Mouse (Mus musculus): ENCODE measurements around the gene Cacna1c.
"Not testable (repeated sequence)": the region's sequence is repeated elsewhere in the genome, so short reads cannot be mapped to it uniquely, and the experiment has no call there.

The Cacna1c gene

DNA sequence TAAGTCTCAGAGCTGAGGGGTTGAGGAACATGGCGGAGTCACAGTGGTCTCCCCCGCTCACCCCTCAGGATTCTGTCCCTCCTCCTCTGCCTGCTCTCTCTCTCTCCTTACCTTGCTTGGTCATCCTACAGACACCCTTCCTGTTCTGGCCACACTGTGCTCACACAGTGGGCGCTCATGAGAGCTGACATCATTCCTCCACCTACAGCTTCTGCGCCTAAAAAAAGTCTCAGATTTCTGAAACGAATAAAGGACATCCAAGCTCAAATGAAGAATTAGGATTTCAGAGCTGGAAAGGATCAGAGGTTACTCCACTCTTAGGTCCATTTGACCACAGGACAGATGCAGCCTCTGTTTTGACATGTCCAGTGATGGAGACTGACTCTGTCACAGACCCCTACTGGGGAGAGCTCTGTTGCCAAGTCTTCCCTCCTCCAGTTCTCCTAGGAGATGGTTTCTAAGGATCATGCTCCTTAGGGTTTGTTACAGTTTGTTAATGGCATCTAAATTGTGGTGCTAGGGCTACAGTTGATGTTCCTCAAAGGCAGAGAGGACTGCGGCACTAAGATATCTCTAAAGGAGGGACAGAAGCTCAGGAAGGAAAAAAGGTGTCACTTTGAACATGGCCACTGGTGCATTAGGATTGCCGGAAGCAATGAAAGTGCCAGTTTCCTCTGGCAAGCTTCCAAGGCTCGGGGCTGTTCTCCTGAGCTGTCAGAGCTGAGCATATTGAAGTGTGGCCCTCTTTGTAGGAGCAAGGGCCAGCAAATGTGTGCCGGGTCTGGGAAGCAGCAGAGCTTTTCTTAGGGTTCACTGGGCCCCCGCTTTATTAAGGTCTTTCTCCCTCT is 601.2 kb downstream of the Cacna1c start:
- DNase-seq (ENCODE audit: low read depth, low spot score): no peak

DNA sequence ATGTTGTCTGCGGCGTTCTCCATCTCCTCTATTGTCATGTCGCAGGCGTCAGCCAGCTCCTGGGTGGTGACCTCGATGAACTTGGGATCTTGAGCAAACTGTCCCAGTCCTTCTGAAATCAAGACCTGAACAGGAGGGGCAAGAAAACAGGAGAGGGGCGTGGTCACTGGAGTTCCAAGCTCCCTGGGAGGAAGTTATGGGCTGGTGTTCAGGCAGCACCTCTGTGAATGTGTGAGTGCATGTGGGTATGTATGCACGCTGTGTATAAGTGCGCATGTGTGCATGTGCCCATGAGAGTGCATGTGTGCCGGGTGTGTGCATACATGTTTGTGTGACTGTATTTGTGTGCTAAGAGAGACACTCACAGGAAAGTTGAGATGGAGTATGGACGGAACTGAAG is 602.1 kb downstream of the Cacna1c start:
- DNase-seq (ENCODE audit: low read depth, low spot score): no peak

DNA sequence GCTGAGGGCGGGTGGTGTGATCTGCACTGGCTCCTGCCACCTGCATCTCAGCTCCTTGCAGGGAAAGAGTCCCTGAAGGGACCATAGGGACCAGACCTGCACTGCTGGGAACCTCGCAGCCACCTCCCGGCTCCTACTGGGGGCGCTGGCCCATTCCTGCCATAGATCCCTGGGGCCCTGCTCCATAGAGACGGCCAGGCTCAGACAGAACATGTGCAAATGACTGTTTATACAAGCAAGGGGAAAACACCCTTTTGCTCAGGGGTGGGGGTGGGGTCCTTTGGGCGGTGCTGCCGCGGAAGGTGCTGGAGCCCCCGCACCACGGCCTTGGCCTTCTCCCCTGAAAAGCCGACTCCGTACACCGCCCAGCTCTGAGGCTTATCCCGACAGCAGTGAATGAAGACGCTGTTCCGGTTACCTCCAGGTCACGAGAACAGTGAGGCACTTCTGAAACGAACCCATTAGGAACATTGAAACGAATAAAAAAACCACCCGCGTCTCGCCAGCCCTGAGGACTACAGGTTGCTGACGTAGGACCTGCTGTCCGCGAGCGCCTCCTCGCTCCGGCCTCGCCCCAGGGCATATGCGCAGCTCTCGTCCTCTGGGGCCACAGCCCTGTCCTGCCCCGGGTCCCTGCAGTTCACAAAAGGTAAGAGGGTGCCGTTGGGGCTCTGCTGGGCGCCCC is 602.7 kb downstream of the Cacna1c start:
- peak; percentile 83 for DNase-seq (ENCODE audit: low read depth, low spot score)

DNA sequence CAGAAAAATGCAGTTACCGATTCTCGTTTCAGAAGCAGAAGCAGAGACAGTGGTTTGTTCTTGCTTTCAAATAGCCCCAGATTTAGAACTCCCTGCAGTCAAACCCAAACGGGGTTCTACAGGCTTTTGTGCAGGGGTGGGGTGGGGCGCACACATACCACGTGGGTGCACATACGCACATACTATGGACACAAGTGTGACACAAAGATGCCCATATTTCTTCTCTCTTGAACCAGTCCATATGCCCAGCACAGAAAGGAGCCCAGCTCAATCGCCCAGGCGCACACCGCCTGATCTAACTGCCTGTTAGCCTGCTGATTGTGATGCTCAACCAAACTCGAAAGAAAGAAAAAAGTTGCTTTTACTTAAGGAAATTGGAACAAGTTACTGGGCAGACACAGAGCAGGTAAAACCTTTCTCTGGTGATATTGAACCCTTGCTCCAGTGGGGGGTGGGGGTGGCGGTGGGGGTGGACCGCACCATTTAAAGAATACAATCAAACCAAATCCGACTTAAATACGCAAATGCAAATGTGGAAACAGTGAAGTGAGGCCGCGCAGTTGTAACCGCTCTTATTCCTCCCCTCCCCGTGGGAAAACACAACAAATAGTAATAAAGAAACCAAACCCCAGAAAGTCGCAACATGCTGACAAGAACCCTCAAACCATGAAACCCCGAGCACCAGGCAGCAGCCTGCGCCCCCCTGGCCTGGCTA is 603.4 kb downstream of the Cacna1c start:
- peak; percentile 7 for DNase-seq (ENCODE audit: low read depth, low spot score)

DNA sequence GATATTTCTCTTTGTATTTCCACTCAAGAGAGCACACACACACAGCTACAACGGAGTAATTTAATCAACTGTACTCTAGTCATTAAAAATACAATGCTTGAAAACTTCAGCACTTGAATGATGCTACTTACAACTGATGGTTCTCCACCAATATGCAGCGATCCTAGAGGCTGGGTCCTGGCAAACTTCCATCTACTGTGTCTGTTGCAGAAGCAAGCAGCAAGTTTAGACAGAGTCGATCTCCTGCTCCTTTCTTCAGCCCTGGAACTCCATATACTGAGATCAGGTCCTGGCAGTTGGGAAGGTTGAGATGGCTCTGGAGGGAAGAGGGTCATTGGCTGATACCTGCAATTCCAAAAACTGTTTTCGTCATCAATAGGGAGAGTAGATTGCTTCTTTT is 617.5 kb downstream of the Cacna1c start:
- DNase-seq (ENCODE audit: low read depth, low spot score): not testable (repeated sequence)

DNA sequence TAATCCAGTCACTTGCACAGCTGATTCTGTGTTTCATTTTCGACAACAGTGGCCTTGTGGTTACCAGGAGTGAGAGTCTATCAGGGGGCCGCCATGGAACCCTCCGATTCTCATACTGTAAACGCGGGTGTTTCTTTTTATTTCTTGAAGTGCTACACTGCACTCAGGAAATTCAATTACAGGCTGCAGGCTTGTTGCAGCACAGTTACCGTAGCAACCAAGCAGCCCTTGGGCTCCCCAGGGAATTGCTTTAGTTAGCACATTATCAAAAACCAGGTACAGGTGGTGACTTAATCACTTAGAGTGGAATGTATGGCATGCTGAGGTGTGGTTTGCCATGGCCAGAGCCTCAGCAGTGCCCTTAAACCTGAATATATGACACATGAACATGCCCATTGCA is 621.9 kb downstream of the Cacna1c start:
- peak; percentile 57 for DNase-seq (ENCODE audit: low read depth, low spot score)

DNA sequence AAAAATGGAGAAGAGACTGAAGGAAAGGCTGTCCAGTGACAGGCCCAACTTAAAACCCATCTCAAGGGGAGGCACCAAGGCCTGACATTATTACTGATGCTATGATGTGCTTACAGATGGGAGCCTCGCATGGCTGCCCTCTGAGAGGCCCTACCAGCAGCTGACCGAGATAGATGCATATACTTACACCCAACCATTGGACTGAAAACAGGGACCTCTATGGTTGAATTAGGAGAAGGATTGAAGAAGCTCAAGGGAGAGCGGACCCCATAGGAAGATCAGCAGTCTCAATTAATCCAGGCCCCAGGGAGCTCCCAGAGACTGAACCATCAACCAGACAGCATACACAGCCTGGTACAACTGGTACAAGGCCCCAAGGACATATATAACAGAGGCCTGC is 628.4 kb downstream of the Cacna1c start:
- DNase-seq (ENCODE audit: low read depth, low spot score): no peak

DNA sequence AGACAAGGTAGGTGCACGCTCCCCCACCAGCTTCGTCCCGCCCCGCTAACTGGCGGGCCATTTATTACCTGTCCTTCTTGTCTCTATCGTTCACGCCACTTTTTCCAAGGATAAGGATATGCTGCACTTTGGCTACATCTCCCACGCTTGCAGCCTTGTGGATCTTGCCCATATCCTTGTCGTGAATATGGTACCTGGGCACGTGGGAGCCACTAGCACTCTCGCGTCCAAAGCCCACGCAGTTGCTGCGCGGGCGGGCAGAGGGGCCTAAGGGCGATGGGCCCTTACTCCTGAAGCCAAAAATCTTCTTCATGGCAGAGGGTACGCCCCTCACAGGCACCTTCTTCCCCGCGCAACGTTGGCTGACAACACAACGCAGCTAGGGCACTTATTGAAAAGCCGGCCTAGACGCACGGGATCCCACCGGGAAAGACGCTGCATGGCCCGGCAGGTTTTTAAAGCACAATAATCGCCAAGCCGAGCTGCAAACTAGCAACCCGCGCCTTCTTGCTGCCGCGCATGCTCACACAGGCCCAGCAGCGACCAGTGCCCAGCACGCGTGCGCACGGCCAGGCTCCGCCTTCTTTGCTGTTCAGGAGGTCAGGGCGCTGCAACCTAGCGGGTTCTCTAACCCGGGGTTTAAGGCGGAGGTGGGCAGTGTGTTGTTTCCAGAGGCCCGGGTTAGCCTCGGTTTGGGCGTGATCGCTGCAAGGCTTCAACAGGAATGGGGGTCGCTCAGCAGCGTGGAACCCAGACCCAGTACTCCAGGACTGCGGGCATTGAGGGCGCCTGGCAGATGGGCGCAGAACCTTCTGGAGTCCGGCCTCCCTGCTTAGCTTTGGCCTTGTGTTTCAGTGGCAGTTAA is 634.2 kb downstream of the Cacna1c start, which contains the start of gene Ankrd26:
Ankrd26 (minus strand) TSS at position 482 of the 865 bp plus-strand sequence.
- DNase-seq (ENCODE audit: low read depth, low spot score): peak; percentile 96

DNA sequence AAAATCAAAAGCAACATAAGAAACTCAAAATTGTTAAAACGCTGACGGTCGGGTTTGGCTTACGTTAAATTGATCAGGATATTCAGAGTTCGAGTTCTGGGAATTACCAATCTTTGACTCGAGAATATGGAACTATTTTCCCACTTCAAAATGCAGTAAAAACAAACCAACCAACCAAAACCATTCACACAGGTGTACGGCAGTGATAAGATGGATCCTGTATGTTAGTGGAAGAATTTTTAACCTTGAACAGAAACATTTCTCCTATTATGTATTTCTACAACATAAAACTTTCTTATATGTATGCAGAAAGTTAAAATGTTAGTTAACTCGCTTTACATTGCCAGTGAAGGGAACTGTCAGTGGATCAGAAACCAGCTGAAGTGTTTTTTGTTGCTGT is 635.0 kb downstream of the Cacna1c start:
- no peak for DNase-seq (ENCODE audit: low read depth, low spot score)

DNA sequence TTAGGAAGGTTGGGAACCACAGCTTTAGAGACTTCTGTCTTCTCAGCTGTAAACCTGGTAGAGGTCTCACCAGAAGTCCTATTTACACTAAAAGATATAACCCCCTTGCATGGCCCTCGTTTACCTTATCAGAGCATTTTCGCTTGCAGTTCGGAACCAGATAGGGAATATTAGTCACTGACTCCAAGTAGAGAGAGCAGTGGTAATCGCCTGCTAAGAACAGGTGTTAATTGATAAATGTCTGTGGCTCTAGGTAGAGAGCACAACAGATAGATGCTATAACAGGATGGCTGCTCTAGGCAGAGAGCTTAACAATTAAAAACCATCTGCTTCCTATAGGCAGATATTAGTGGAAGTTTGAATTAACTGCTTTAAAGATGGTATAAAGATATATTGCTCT is 657.6 kb downstream of the Cacna1c start:
- no peak for DNase-seq (ENCODE audit: low read depth, low spot score)

All from ZHBTc4 (cell line).